Mouse (Mus musculus) cerebellum, adult 8-10 months (tissue): Measurements from ENCODE around the gene Wwox.

Source experiments
- DNase-seq: peaks from one replicate; pipeline ENCODE4 v3.0.0; 2022

Wwox gene

GRCm38 (mm10) chr8:114927917-114928316 lies 488.5 kb downstream of the Wwox start:
- no peak for DNase-seq

- no peak for DNase-seq
Measured at GRCm38 (mm10) chr8:114929597-114929996, 490.1 kb downstream of the Wwox start.

- DNase-seq: no peak
Measured at GRCm38 (mm10) chr8:114932071-114932630, 492.7 kb downstream of the Wwox start.

GRCm38 (mm10) chr8:114933248-114933647 lies 493.8 kb downstream of the Wwox start:
- no peak for DNase-seq

GRCm38 (mm10) chr8:114936887-114937286 lies 497.4 kb downstream of the Wwox start:
- no peak for DNase-seq

- DNase-seq: no peak
Measured at GRCm38 (mm10) chr8:114939338-114939737, 499.9 kb downstream of the Wwox start.

- DNase-seq: no peak
Measured at GRCm38 (mm10) chr8:114941096-114941495, 501.6 kb downstream of the Wwox start.

- no peak for DNase-seq
Measured at GRCm38 (mm10) chr8:114941644-114942043, 502.2 kb downstream of the Wwox start.

- no peak for DNase-seq
Measured at GRCm38 (mm10) chr8:114947921-114948320, 508.5 kb downstream of the Wwox start.

- no peak for DNase-seq
Measured at GRCm38 (mm10) chr8:114956377-114957168, 517.1 kb downstream of the Wwox start.

GRCm38 (mm10) chr8:114958437-114959107 lies 519.1 kb downstream of the Wwox start:
- DNase-seq: no peak

- DNase-seq: no peak
Measured at GRCm38 (mm10) chr8:114959406-114959805, 520.0 kb downstream of the Wwox start.

- DNase-seq: no peak
Measured at GRCm38 (mm10) chr8:114962494-114962893, 523.0 kb downstream of the Wwox start.

GRCm38 (mm10) chr8:114963282-114963681 lies 523.8 kb downstream of the Wwox start:
- DNase-seq: no peak

- no peak for DNase-seq
Measured at GRCm38 (mm10) chr8:114964206-114964605, 524.8 kb downstream of the Wwox start.

GRCm38 (mm10) chr8:114968842-114969241 lies 529.4 kb downstream of the Wwox start:
- no peak for DNase-seq

GRCm38 (mm10) chr8:114971378-114971777 lies 531.9 kb downstream of the Wwox start:
- peak; percentile 80 for DNase-seq

GRCm38 (mm10) chr8:114973002-114973461 lies 533.6 kb downstream of the Wwox start:
- DNase-seq: no peak

- no peak for DNase-seq
Measured at GRCm38 (mm10) chr8:114974336-114974950, 535.0 kb downstream of the Wwox start.

- DNase-seq: no peak
Measured at GRCm38 (mm10) chr8:114977746-114978145, 538.3 kb downstream of the Wwox start.

- no peak for DNase-seq
Measured at GRCm38 (mm10) chr8:114978206-114978960, 538.9 kb downstream of the Wwox start.

GRCm38 (mm10) chr8:114979671-114980070 lies 540.2 kb downstream of the Wwox start:
- DNase-seq: no peak

GRCm38 (mm10) chr8:114982762-114983161 lies 543.3 kb downstream of the Wwox start:
- DNase-seq: no peak
